Mouse (Mus musculus): ENCODE results near the gene Hes3. TPM values are rescaled to one million over a fixed set of nuclear protein-coding genes. Genes with fewer than 3 reads are reported as not detected.

Gene Hes3
- not detected in 2 replicates for polyA plus RNA-seq (2015; fragmentation: Nextera tagmentation; extraction: Ambion mirVana)

DNA sequence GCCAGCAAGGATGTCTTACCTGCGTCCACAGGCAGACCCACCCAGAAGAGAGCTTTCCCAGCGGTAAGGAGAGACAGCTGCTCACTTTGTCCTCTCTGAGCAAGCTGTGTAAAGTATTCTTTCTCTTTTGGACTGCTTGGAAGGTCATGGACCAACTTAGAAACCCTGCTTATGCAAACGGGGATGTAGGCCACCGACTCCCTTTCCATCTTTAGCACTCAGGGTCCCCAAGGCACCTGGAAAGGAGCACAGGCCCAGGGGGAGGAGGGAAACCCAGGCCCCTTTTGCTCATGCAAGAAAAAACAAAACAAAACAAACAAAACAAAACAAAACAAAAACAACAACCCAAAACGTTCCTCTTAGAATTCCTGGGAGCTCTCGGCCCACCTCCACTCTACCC is at the start of gene Hes3:
Gene Hes3 (minus strand): TSS at position 101 of the 400 bp plus-strand sequence.
- H3K9ac ChIP-seq (ENCODE audit: low read depth, low read length): no peak within 1 kb of the TSS

DNA sequence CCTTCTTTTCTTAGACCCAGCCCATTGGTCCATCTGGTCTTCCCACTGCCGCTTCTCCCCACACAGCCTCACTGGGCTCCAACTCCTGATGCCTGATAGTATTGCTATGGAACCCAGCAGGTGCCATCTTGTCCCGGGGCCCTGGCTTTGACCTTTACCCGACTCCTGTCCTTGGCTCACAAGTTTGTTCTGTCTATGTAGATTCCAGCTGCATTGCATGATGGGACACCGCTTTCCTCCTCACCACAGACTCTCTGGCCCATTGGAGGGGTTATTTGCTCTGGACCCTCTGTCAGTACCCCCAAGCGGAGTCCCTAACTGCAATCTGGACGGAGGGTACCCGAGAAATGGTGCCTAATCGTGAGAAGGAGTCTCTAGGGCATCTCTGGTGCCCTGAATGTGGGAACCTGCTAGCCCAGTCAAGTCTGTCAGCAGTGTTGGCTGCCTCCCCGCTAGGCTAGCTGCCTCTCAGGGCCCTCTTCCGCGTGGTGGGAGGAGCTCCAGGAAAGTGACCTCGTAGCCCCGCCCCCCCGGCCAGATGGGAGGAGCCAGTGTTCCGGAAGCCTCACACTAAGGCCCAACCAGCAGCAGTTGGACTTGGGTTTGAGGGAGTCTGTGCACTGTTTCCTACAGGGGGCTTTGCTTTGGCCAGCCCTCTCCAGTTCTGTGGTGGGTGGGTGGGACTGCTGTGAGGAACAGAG is 49.3 kb upstream of the Hes3 start:
- Histone ChIP-seq H3K27me3 (ENCODE audit: insufficient read depth, low read length) (peaks cover 11% of the 10 kb centered on the region; the same call in 1 of the 2 replicates), H3K27ac (no peak overlapping the region), H3K36me3 (ENCODE audit: insufficient read depth, low read length) (0 out of 2 replicates have a peak, but pooled peaks cover 3% of the 10 kb centered on the region), H3K9ac (ENCODE audit: low read depth, low read length) (no peak overlapping the region), H3K4me3 (replicated peaks; ENCODE audit: low read depth, low read length) (no peak overlapping the region), H3K4me2 (ENCODE audit: low read length) (no peak overlapping the region), H3K9me3 (replicated peaks; ENCODE audit: low read length) (no peaks in the 10 kb centered on the region), H3K4me1 (replicated peaks; ENCODE audit: insufficient read depth, low read length) (peaks cover 12% of the 10 kb centered on the region)
- ATAC-seq (replicated peaks; ENCODE audit: low FRiP score, low read depth) (no peak), DNase-seq (ENCODE audit: low spot score) (no peak)
- WGBS: 38% methylated on average over 15 of the region's 15 CpGs
- TF ChIP-seq CTCF (IDR thresholded peaks at IDR 0.05; ENCODE audit: low read depth): no peak

More for the DNA sequence above, at the start of gene Hes3:
- Histone ChIP-seq H3K27me3 (ENCODE audit: insufficient read depth, low read length) (peaks cover 48% of the 10 kb centered on the region), H3K36me3 (ENCODE audit: insufficient read depth, low read length) (no peaks in the 10 kb centered on the region), H3K27ac (no peak within 1 kb of the TSS), H3K4me3 (replicated peaks; ENCODE audit: low read depth, low read length) (no peak within 1 kb of the TSS), H3K9me3 (replicated peaks; ENCODE audit: low read length) (no peaks in the 10 kb centered on the region), H3K4me2 (ENCODE audit: low read length) (no peak within 1 kb of the TSS; the same call in 1 of the 2 replicates), H3K4me1 (replicated peaks; ENCODE audit: insufficient read depth, low read length) (peaks cover 7% of the 10 kb centered on the region; the same call in 1 of the 2 replicates)
- DNase-seq (ENCODE audit: low spot score) (no peak), ATAC-seq (replicated peaks; ENCODE audit: low FRiP score, low read depth) (no peak)
- TF ChIP-seq CTCF (IDR thresholded peaks at IDR 0.05; ENCODE audit: low read depth): no peak
- 37% methylated on average over 6 of the region's 6 CpGs for WGBS

DNA sequence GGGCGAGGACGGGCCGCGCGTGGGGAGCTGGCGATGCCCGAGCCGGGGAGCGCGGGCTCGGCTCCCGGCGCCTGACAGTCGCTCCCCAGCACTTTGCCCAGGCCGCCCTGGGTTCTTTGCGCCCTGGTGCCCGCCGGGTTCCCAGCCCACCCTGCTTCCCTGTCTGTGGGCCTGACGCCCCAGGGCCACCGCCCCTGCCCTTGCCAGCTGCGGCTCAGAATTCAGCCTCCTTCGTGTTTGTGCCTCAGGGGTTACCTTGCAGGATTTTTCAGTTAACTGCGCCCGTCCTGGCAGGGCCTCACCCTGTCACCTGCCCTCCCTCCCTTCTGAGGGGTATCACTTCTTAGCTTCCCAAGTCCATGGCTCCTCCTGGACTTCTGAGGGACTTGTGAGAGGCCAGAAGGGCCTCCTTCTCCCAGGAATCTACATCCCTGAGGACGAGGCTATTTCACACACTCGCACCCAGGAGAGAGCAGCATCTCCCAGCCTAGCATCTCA is 47.9 kb upstream of the Hes3 start:
- Histone ChIP-seq H3K4me3 (replicated peaks; ENCODE audit: low read depth, low read length) (peak overlapping the region; percentile 51), H3K27ac (no peak overlapping the region), H3K9me3 (replicated peaks; ENCODE audit: low read length) (no peaks in the 10 kb centered on the region), H3K4me1 (replicated peaks; ENCODE audit: insufficient read depth, low read length) (peaks cover 12% of the 10 kb centered on the region), H3K9ac (ENCODE audit: low read depth, low read length) (peak overlapping the region; percentile 44; the same call in 1 of the 2 replicates), H3K27me3 (ENCODE audit: insufficient read depth, low read length) (peaks cover 11% of the 10 kb centered on the region; the same call in 1 of the 2 replicates), H3K4me2 (ENCODE audit: low read length) (peak overlapping the region; percentile 98), H3K36me3 (ENCODE audit: insufficient read depth, low read length) (0 out of 2 replicates have a peak, but pooled peaks cover 10% of the 10 kb centered on the region)
- 2% methylated on average over 9 of the region's 26 CpGs for WGBS
- DNase-seq (ENCODE audit: low spot score) (no peak), ATAC-seq (replicated peaks; ENCODE audit: low FRiP score, low read depth) (no peak)
- TF ChIP-seq CTCF (IDR thresholded peaks at IDR 0.05; ENCODE audit: low read depth): no peak

DNA sequence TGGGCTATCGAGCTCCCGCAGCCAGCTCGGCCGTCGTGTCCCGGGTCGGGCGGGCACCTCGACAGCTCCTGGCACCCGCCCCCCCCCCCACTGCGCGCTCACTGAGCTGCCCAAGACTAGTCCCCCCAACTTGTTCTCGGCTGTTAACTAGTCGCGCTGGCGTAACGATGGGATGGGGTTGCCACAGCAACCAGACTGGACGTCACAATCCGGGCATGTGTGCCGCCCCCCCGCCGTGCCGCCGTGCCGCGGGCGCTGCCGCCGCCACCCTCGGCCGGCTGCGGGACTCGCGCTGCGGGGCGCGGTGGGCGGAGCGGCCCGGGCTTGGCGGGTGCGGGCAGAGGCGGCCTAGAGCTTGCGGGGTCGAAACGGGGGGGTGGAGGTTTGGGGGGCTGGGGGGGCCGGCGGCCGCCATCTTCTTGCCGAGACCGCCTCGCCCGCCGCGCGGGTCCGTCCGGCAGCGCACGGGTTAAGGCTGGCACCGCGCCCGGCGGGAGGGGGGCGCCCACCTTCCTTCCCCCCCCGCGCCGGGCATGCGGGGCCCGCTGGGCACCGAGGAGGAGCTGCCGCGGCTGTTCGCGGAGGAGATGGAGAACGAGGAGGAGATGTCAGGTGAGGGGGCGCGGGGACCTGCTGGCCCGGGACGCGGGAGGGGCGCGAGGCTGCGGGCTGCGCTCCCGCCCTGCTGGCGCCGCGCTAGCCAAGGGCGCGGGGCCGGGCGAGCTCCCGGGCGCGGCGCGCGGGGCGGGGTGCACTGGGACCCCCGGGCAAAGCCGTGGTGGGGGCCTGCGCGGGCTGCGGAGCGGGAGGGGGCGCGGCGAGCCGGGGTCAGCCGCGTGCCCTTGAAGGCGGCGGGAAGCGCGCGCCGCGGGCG is 47.2 kb upstream of the Hes3 start, which contains the start of gene Chd5:
Gene Chd5 (plus strand): TSS at position 233 of the 874 bp plus-strand sequence.
- peak; percentile 18; the same call in 1 of the 2 replicates for ATAC-seq (replicated peaks; ENCODE audit: low FRiP score, low read depth)
- Histone ChIP-seq H3K4me1 (replicated peaks; ENCODE audit: insufficient read depth, low read length) (peaks cover 12% of the 10 kb centered on the region), H3K27me3 (ENCODE audit: insufficient read depth, low read length) (peaks cover 11% of the 10 kb centered on the region; the same call in 1 of the 2 replicates), H3K4me3 (replicated peaks; ENCODE audit: low read depth, low read length) (peak within 1 kb of the TSS; percentile 51), H3K9ac (ENCODE audit: low read depth, low read length) (peak within 1 kb of the TSS; percentile 44), H3K9me3 (replicated peaks; ENCODE audit: low read length) (no peaks in the 10 kb centered on the region), H3K36me3 (ENCODE audit: insufficient read depth, low read length) (peaks cover 17% of the 10 kb centered on the region), H3K4me2 (ENCODE audit: low read length) (peak within 1 kb of the TSS; percentile 98), H3K27ac (no peak within 1 kb of the TSS)
- WGBS: 2% methylated on average over 93 of the region's 120 CpGs
- DNase-seq (ENCODE audit: low spot score): no peak
- no peak for TF ChIP-seq CTCF (IDR thresholded peaks at IDR 0.05; ENCODE audit: low read depth)

DNA sequence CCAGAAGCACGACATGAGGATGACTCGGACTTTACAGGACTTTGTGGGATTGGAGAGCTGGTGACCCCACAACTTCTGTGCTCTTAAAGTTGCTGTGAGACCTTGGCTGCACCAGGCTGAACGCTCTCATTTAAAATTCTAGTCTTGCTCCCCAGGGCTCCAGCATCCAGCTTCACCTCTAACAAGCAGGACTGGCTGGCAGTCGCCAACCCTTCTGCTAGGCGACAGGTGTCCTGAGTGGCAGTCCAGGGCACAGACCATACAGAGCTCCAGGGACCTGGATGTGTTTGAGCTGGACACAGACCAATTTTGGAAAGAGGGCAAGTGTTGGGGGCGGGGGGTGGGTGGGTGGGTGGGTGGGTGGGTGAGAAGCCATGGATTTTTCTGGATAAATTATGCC is 46.3 kb upstream of the Hes3 start:
- 34% methylated on average over 6 of the region's 6 CpGs for WGBS
- peaks cover 11% of the 10 kb centered on the region; the same call in 1 of the 2 replicates for H3K27me3 ChIP-seq (ENCODE audit: insufficient read depth, low read length)
- DNase-seq (ENCODE audit: low spot score): no peak
- H3K27ac ChIP-seq: no peak overlapping the region
- H3K9ac ChIP-seq (ENCODE audit: low read depth, low read length): no peak overlapping the region
- TF ChIP-seq CTCF (IDR thresholded peaks at IDR 0.05; ENCODE audit: low read depth): no peak
- peaks cover 12% of the 10 kb centered on the region for H3K4me1 ChIP-seq (replicated peaks; ENCODE audit: insufficient read depth, low read length)
- no peak overlapping the region for H3K4me2 ChIP-seq (ENCODE audit: low read length)
- no peaks in the 10 kb centered on the region for H3K9me3 ChIP-seq (replicated peaks; ENCODE audit: low read length)
- no peak for ATAC-seq (replicated peaks; ENCODE audit: low FRiP score, low read depth)
- no peak overlapping the region for H3K4me3 ChIP-seq (replicated peaks; ENCODE audit: low read depth, low read length)
- H3K36me3 ChIP-seq (ENCODE audit: insufficient read depth, low read length): peaks cover 23% of the 10 kb centered on the region

DNA sequence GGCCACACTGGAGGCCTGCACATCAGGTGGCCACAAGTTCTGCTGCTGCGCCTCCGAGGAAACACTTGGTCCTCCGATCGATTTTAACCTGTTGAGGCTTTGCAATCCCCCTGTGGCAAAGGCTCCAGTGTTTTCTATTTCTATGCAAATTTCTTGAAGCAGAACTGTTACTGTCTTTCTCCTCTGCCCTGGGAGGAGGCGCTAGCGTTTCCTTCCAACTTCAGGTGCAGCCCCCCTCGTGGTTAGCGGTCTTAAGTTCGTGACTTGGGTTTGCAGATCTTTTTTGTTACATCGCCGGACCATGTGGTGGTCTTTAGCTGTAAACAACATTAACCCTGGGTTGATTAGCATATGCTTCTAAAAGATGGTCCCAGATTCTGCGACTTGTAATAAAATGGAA is 42.1 kb upstream of the Hes3 start:
- 97% methylated on average over 12 of the region's 12 CpGs for WGBS
- Histone ChIP-seq H3K27ac (no peak overlapping the region), H3K4me3 (replicated peaks; ENCODE audit: low read depth, low read length) (no peak overlapping the region), H3K4me2 (ENCODE audit: low read length) (no peak overlapping the region), H3K9me3 (replicated peaks; ENCODE audit: low read length) (no peaks in the 10 kb centered on the region), H3K9ac (ENCODE audit: low read depth, low read length) (no peak overlapping the region), H3K27me3 (ENCODE audit: insufficient read depth, low read length) (peaks cover 5% of the 10 kb centered on the region; the same call in 1 of the 2 replicates), H3K4me1 (replicated peaks; ENCODE audit: insufficient read depth, low read length) (peaks cover under 1% of the 10 kb centered on the region; the same call in 1 of the 2 replicates), H3K36me3 (ENCODE audit: insufficient read depth, low read length) (peaks cover 51% of the 10 kb centered on the region)
- no peak for TF ChIP-seq CTCF (IDR thresholded peaks at IDR 0.05; ENCODE audit: low read depth)
- DNase-seq (ENCODE audit: low spot score) (no peak), ATAC-seq (replicated peaks; ENCODE audit: low FRiP score, low read depth) (no peak)
